Mouse (Mus musculus) heart, embryonic 16.5 days (tissue): ENCODE data around the gene Slc2a13. TPM values are rescaled to one million over a fixed set of nuclear protein-coding genes. Genes with fewer than 3 reads are reported as not detected.

Experiments
- ATAC-seq: fragments of 200-750 bp; cut with Nextera tagmentation; replicated peaks from 2 replicates; pipeline ENCODE4 v1.8.0; 2017; ENCODE audit warnings: moderate number of reproducible peaks; ENCODE audit not compliant: insufficient read depth, low FRiP score; ENCODE audit errors: extremely low read depth
- H3K27ac ChIP-seq: fragments of 300-500 bp; sonication (generic); 2 replicates; pipeline ENCODE4 v1.5.1; 2014; ENCODE audit warnings: mild to moderate bottlenecking, low read length, control low read depth, moderate library complexity
- H3K27me3 ChIP-seq: fragments of 300-500 bp; sonication (generic); 2 replicates; pipeline ENCODE4 v1.6.1; 2014; ENCODE audit warnings: low read length, mixed read lengths; ENCODE audit not compliant: control insufficient read depth, insufficient read depth
- H3K36me3 ChIP-seq: fragments of 300-500 bp; sonication (generic); 2 replicates; pipeline ENCODE4 v1.6.1; 2014; ENCODE audit not compliant: control insufficient read depth, insufficient read depth
- H3K4me1 ChIP-seq: fragments of 300-500 bp; sonication (generic); 2 replicates; pipeline ENCODE4 v1.6.1; 2014; ENCODE audit warnings: low read length, mixed read lengths; ENCODE audit not compliant: control insufficient read depth, insufficient read depth
- H3K4me2 ChIP-seq: fragments of 300-500 bp; sonication (generic); 2 replicates; pipeline ENCODE4 v1.6.1; 2014; ENCODE audit warnings: low read depth, mild to moderate bottlenecking, control low read depth, low read length
- H3K4me3 ChIP-seq: fragments of 300-500 bp; sonication (generic); 2 replicates; pipeline ENCODE4 v1.5.1; 2014; ENCODE audit warnings: mild to moderate bottlenecking, control low read depth, low read length
- H3K9ac ChIP-seq: fragments of 300-500 bp; sonication (generic); 2 replicates; pipeline ENCODE4 v1.6.1; 2014; ENCODE audit warnings: low read length, control low read depth
- H3K9me3 ChIP-seq: fragments of 300-500 bp; sonication (generic); replicated peaks from 2 replicates; pipeline ENCODE4 v1.6.1; 2016; ENCODE audit warnings: low read length; ENCODE audit not compliant: control insufficient read depth
- WGBS: fragments of 180-500 bp; shearing (Covaris S2); extraction: QIAGEN DNeasy Blood & Tissue Kit; methylation state at CpG from one replicate; pipeline ENCODE4 v1.1.7; 2014; 5-methylcytosine and 5-hydroxymethylcytosine counted together
- polyA plus RNA-seq: library from polyadenylated mRNA; unstranded; fragments of >200 nt; fragmentation: Nextera tagmentation; extraction: Ambion mirVana; gene quantifications from 2 replicates; pipeline ENCODE4 v1.2.1, GENCODE M21; 2015

Slc2a13 gene
- 1.0 and 1.1 TPM in 2 replicates for polyA plus RNA-seq

DNA sequence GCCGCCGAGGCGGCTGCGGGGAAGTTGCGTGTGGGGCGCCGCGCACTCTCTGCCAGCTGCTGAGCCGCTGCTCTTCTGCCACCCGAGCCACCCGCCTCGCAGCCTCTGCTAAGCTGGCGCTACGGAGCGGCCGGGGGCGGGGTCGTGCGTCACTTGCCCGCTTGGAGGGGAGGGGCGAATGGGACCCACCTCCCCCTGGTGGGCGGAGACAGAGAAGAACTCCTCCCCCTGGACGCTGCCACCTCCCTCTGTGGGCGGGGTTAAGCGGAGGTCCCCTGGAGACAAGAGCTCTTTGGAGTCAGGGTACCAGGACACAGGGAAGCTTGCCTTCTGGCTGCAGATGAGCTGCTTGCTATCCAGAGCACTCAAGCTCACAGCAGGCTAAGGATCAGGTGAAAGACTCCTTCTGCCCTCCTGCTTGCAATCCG lies at the start of gene Slc2a13:
Gene Slc2a13, minus strand, starts transcription at position 151 of the 428 bp plus-strand sequence.
- Histone ChIP-seq H3K4me3 (peak within 1 kb of the TSS; percentile 85), H3K36me3 (no peaks in the 10 kb centered on the region), H3K4me2 (peak within 1 kb of the TSS; percentile 99), H3K4me1 (peaks cover 12% of the 10 kb centered on the region), H3K9me3 (peaks cover 5% of the 10 kb centered on the region; the same call in 1 of the 2 replicates), H3K27me3 (peaks cover 16% of the 10 kb centered on the region), H3K9ac (peak within 1 kb of the TSS; percentile 82), H3K27ac (peak within 1 kb of the TSS; percentile 61)
- WGBS: 1% methylated on average over 26 of the region's 26 CpGs
- ATAC-seq: peak; percentile 93

DNA sequence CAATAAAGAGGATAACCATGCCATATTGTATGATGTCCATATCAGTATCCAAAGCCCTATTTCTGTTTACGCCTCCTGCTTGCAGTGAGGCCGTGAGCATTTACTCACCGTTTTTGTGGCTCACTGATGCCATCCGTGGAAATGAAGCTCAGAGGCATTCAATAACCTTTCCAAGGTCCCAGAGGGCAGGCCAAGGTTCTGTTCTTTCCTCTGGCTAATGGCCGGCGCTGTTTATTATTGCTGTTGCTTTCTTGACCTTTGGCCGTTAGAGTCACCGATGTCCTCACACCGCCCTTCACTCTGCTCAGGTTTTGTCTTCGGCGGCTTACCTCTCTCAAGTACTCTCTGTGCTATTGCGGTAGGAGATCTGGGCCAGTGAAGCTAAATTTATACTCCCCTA lies 43.0 kb upstream of the Slc2a13 start:
- 79% methylated on average over 12 of the region's 12 CpGs for WGBS
- Histone ChIP-seq H3K9me3 (no peaks in the 10 kb centered on the region), H3K9ac (no peak overlapping the region), H3K27ac (no peak overlapping the region), H3K36me3 (no peaks in the 10 kb centered on the region), H3K4me2 (no peak overlapping the region), H3K4me1 (no peaks in the 10 kb centered on the region), H3K27me3 (no peaks in the 10 kb centered on the region), H3K4me3 (no peak overlapping the region)
- no peak for ATAC-seq

DNA sequence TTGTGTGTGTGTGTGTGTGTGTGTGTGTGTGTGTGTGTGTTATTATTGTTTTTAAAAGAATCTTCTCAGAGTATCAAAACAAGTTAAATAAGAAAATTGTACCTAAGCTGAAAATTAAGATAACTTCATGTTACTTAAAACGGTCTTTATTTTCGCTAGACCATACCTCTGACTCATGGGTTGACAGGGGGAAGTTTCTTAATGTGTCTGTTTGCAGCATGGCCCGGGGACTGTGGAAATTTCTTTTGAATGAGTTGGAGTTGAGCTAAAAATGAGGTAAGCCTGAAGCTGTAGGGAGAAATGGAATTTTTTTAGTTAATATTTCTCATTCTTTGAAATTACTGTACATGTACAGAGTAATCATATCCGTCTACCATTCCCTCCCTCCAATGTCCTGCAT lies 42.5 kb upstream of the Slc2a13 start:
- Histone ChIP-seq H3K27ac (no peak overlapping the region), H3K4me3 (no peak overlapping the region), H3K36me3 (no peaks in the 10 kb centered on the region), H3K27me3 (no peaks in the 10 kb centered on the region), H3K9me3 (no peaks in the 10 kb centered on the region), H3K9ac (no peak overlapping the region), H3K4me2 (no peak overlapping the region), H3K4me1 (no peaks in the 10 kb centered on the region)
- ATAC-seq: no peak
- 76% methylated on average over 4 of the region's 4 CpGs for WGBS

DNA sequence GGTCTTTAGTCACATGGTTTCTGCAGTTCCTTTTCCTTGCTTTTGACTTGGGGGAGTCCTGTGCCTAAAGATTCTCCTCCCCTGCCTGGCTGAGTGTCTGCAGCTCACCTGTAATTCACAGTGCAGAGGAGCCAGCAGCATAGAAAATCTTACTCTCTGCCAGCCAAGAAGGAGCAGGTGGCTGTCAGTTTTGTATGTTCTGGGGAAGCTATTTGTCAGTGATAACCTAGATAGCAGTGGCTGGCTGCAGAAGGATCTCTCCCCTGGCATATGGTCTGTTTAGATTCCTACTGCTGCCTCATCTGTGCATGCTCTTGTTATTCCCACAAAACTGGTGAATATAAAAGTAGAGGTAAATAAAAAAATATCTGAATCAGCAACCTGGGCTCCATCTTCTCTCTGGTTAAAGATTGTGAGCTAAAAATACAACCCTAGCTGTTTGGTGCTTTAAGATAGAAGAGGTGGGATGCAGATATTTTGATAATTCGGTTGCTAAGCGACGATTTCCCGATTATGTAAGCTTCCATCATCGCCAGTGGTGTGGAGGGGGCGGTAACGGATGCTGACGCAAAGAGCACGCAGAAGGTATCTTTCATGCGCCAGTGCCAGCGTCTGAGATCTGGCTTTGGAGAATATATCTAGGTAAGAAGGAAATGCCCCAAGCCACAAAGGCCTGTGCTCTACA lies 41.1 kb upstream of the Slc2a13 start:
- Histone ChIP-seq H3K4me2 (no peak overlapping the region), H3K4me3 (no peak overlapping the region), H3K36me3 (no peaks in the 10 kb centered on the region), H3K9me3 (no peaks in the 10 kb centered on the region), H3K9ac (no peak overlapping the region), H3K27me3 (no peaks in the 10 kb centered on the region), H3K27ac (no peak overlapping the region), H3K4me1 (no peaks in the 10 kb centered on the region)
- 84% methylated on average over 11 of the region's 11 CpGs for WGBS
- ATAC-seq: no peak

DNA sequence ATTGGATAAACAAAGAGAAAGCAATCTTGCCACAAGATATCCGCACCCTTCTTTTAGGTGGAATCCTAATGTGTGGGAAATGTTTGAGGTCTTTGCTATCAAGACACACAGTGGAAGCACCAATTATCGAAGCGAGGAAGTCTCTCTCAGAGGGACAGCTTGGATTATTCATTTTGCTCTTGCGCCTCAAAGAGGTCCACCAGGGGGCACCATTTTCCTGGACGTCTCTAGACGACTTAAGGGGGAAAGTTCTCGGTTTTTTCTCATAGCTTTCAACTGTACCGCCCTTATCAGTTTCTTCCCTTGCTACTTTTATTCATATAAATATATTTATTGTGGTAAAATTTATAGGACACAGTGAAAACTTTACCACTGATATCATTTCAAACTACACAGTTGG lies 36.7 kb upstream of the Slc2a13 start:
- Histone ChIP-seq H3K4me2 (peak overlapping the region; percentile 32; the same call in 1 of the 2 replicates), H3K4me1 (no peaks in the 10 kb centered on the region), H3K27me3 (no peaks in the 10 kb centered on the region), H3K9me3 (no peaks in the 10 kb centered on the region), H3K9ac (no peak overlapping the region), H3K36me3 (no peaks in the 10 kb centered on the region), H3K27ac (no peak overlapping the region), H3K4me3 (no peak overlapping the region)
- 18% methylated on average over 8 of the region's 8 CpGs for WGBS
- no peak for ATAC-seq

DNA sequence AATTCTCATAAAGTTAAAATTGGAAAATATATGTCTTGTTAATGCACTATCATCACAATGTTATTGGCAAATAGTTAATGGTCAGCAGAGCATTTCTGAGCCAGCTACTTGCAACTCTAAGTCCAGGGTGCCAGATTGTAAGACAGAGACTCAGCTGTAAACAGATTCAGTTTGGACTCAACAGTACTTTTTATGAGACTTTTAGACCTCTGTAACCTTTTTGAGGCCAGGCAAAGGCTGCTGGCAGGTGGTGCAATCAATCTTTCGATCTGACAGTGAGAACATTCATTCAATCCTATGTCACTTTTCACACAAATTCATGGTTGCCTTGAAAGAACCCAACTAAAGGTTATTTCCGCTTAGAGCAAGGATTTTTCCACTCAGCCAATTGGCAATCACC lies 35.8 kb upstream of the Slc2a13 start:
- ATAC-seq: no peak
- Histone ChIP-seq H3K9ac (no peak overlapping the region), H3K27me3 (no peaks in the 10 kb centered on the region), H3K27ac (no peak overlapping the region), H3K4me2 (no peak overlapping the region), H3K4me3 (no peak overlapping the region), H3K36me3 (no peaks in the 10 kb centered on the region), H3K9me3 (no peaks in the 10 kb centered on the region), H3K4me1 (no peaks in the 10 kb centered on the region)
- WGBS: 77% methylated on average over 2 of the region's 2 CpGs

DNA sequence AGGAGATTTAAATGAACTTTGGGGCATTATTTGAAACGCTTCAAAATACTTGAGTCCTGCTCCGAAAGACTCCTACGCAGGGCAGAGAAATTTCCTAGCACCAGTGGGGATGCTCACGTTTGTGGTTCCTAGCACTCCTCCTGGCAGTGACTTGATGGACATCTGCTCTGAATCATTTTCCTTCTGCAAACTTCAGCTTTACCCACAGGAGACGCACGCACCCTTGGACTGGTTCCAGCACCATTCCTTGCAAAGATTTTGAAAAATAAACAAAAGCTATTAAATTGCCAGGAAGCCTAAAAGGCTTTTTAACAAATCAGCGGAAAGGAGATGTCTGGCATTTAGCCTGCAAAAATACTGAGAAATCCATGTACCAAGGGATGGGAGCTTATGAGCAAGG lies 28.1 kb upstream of the Slc2a13 start:
- Histone ChIP-seq H3K4me2 (no peak overlapping the region), H3K4me3 (no peak overlapping the region), H3K27ac (no peak overlapping the region), H3K9me3 (no peaks in the 10 kb centered on the region), H3K4me1 (no peaks in the 10 kb centered on the region), H3K27me3 (no peaks in the 10 kb centered on the region), H3K9ac (no peak overlapping the region), H3K36me3 (no peaks in the 10 kb centered on the region)
- no peak for ATAC-seq
- 62% methylated on average over 7 of the region's 7 CpGs for WGBS

DNA sequence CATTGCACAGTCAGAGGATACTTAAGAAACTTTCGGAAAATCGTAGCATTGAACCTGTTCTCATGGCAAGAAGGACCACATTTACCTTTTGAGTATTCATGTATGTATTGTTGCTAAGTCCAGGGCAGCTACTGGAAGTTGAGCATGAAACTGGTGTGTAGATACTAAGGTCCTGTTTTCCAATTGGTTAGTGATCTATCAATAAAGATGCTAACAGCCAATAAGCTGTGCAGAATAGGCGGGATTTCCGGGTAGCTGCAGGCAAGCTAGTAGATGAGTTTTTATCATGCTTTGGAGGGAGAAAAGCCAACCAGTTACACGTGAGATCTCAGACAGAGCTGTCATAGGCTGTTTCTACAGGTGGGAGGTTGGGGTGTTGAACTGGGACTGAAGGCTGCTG lies 24.2 kb upstream of the Slc2a13 start:
- Histone ChIP-seq H3K27ac (no peak overlapping the region), H3K4me3 (no peak overlapping the region), H3K4me1 (no peaks in the 10 kb centered on the region), H3K27me3 (no peaks in the 10 kb centered on the region), H3K4me2 (no peak overlapping the region), H3K9me3 (no peaks in the 10 kb centered on the region), H3K36me3 (no peaks in the 10 kb centered on the region), H3K9ac (no peak overlapping the region)
- WGBS: 84% methylated on average over 5 of the region's 5 CpGs
- ATAC-seq: no peak

DNA sequence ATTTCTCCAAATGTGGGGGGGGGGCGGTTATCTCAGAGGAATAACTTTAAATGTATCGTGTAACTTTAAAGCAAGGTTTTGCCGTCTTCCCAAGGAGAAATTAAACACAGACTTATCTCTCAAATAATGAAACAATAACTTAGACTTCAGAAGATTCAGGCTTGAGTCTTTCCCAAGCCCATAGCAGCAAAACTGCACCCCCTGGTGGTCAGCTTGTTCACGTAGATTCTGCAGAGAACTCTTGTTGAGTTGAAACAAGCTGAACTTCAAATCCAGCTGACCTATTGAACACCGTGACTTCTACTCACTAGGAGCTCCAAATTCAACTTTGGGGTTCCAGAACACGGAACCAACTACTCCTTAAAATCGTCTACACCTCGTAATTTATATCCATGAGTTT lies 1.4 kb upstream of the Slc2a13 start:
- no peak overlapping the region for H3K4me3 ChIP-seq
- H3K4me2 ChIP-seq: no peak overlapping the region
- ATAC-seq: no peak
- WGBS: 19% methylated on average over 8 of the region's 8 CpGs
- H3K9me3 ChIP-seq: peaks cover 5% of the 10 kb centered on the region; the same call in 1 of the 2 replicates
- H3K9ac ChIP-seq: no peak overlapping the region
- H3K4me1 ChIP-seq: peaks cover 12% of the 10 kb centered on the region
- H3K27ac ChIP-seq: no peak overlapping the region
- peaks cover 15% of the 10 kb centered on the region for H3K27me3 ChIP-seq
- no peaks in the 10 kb centered on the region for H3K36me3 ChIP-seq
